Comparison of ENCODE assay signal across 9 mouse cellular contexts in the genomic region with DNA sequence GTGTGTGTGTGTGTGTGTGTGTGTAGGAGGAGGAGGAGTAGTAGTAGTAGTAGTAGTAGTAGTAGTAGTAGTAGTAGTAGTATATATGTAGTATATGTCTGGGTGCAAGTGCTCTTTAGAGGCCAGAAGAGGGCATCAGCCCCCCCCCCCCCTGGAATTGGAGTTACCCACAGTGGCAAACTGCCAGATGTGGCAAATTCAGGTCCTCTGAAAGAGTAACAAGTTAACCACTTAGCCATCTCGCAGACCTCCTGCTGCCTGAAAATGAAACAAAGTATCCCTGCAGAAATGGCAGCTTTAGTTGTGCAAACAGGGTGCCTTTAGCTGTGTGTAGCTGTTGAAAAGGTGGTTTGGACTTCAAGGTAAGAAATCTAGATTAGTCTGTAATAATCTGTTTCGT. TPM values are rescaled to one million over a fixed set of nuclear protein-coding genes. Genes with fewer than 3 reads are reported as not detected.
DNase-seq lines count a peak whose midpoint lies in the region; ATAC-seq and TF ChIP-seq lines count a peak whose summit lies in the region.
"Had no signal": no experiment of that assay in that cellular context is flagged by ENCODE, and none has a peak within 500 bp of the region (broad histone marks: within the 10 kb centered on the region; RNA-seq: fewer than 3 reads in every experiment).

No protein-coding gene starts in this region.

- H3K4me1 ChIP-seq in heart, embryonic 14.5 days (ENCODE audit: control insufficient read depth in 2 of 2, insufficient read depth in 2 of 2, low read length in 2 of 2): peaks cover 7 to 31% of the 10 kb centered on the region in 2 experiments
- H3K4me1 ChIP-seq in heart, adult 2 months (ENCODE audit: control insufficient read depth, insufficient read depth, low read length): peaks cover 4% of the 10 kb centered on the region
- peaks cover 0 to 18% of the 10 kb centered on the region in 2 experiments; a peak in 3 of 4 replicates for H3K4me1 ChIP-seq in MEL (ENCODE audit: control insufficient read depth in 1 of 2, insufficient read depth in 2 of 2, low read length in 2 of 2)
- H3K4me1 ChIP-seq in hindbrain, embryonic 14.5 days (replicated peaks; ENCODE audit: control insufficient read depth, insufficient read depth, low read length): peaks cover 16% of the 10 kb centered on the region
- peaks cover 14% of the 10 kb centered on the region for H3K4me1 ChIP-seq in liver, embryonic 16.5 days (ENCODE audit: control insufficient read depth, low read depth, low read length)

- intact Hi-C loops in heart, adult 2 months (cut with DNase I): no loop called here

- H3K4me3 ChIP-seq in heart, embryonic 14.5 days (ENCODE audit: control insufficient read depth in 1 of 2, insufficient read depth in 1 of 2, low read depth in 1 of 2, low read length in 2 of 2): no peak overlapping the region
- H3K4me3 ChIP-seq in heart, adult 2 months: no peak overlapping the region
- H3K4me3 ChIP-seq in MEL (ENCODE audit: control insufficient read depth in 1 of 2, insufficient read depth in 1 of 2, low read depth in 2 of 2, low read length in 2 of 2): peak overlapping the region; percentile 44 to 88
- no peak overlapping the region for H3K4me3 ChIP-seq in hindbrain, embryonic 14.5 days (replicated peaks; ENCODE audit: low read length)
- peak overlapping the region; percentile 86 for H3K4me3 ChIP-seq in liver, embryonic 16.5 days (ENCODE audit: low read depth, low read length)

- H3K27me3 ChIP-seq in heart, embryonic 14.5 days (ENCODE audit: control insufficient read depth, insufficient read depth, low read length): no peaks in the 10 kb centered on the region
- H3K27me3 ChIP-seq in heart, adult 2 months (ENCODE audit: control insufficient read depth, insufficient read depth, low read length): no peaks in the 10 kb centered on the region
- peaks cover 0 to 1% of the 10 kb centered on the region in 2 experiments; a peak in 1 of 4 replicates for H3K27me3 ChIP-seq in MEL (ENCODE audit: control insufficient read depth in 1 of 2, insufficient read depth in 2 of 2, low read length in 2 of 2)
- H3K27me3 ChIP-seq in hindbrain, embryonic 14.5 days (ENCODE audit: control insufficient read depth, insufficient read depth, low read length): no peaks in the 10 kb centered on the region
- no peaks in the 10 kb centered on the region for H3K27me3 ChIP-seq in liver, embryonic 16.5 days (ENCODE audit: control insufficient read depth, insufficient read depth, low read depth, low read length)

- no peak for TF ChIP-seq CTCF in heart, adult 2 months (IDR thresholded peaks at IDR 0.05)
- TF ChIP-seq CTCF in MEL (IDR thresholded peaks at IDR 0.05 in 2 of 3, conservative IDR thresholded peaks at IDR 0.05 in 1 of 3; ENCODE audit: control insufficient read depth in 1 of 3, insufficient read depth in 1 of 3, low read depth in 2 of 3, low read length in 3 of 3, poor library complexity in 1 of 3, severe bottlenecking in 1 of 3): peak in 1 of 3 experiments; percentile 15; a peak in 2 of 6 replicates

- peak overlapping the region; percentile 87 for H3K4me2 ChIP-seq in heart, embryonic 14.5 days (ENCODE audit: low read length)
- 0 out of 2 replicates have a peak overlapping the region, but pooled peaks have one; percentile 60 for H3K4me2 ChIP-seq in hindbrain, embryonic 14.5 days (replicated peaks)
- peak overlapping the region; percentile 62 for H3K4me2 ChIP-seq in liver, embryonic 16.5 days (ENCODE audit: low read depth, low read length)

- no peak for DNase-seq in heart, adult 2 months
- peak; percentile 52 for DNase-seq in MEL (ENCODE audit: low read depth, low spot score)
- DNase-seq in hindbrain, embryonic 14.5 days (ENCODE audit: low spot score): no peak
- no peak for DNase-seq in spleen, postnatal 36 days (ENCODE audit: low spot score in 2 of 2)
- no peak for DNase-seq in urinary bladder, postnatal 25 days (ENCODE audit: low spot score)
- no peak for DNase-seq in spleen, postnatal 4 days (ENCODE audit: low spot score in 2 of 2)
- DNase-seq: retina, postnatal 1 day had no signal

- no peak for TF ChIP-seq RAD21 in MEL (IDR thresholded peaks at IDR 0.05; ENCODE audit: low read depth, low read length)

- peak overlapping the region in 1 of 2 experiments; percentile 77; a peak in 2 of 4 replicates for H3K27ac ChIP-seq in heart, embryonic 14.5 days (replicated peaks in 1 of 2; ENCODE audit: control insufficient read depth in 1 of 2, insufficient read depth in 1 of 2, low read depth in 2 of 2, low read length in 2 of 2)
- no peak overlapping the region for H3K27ac ChIP-seq in heart, adult 2 months
- peak overlapping the region; percentile 12; the same call in 1 of the 2 replicates for H3K27ac ChIP-seq in MEL (ENCODE audit: control insufficient read depth, low read depth, low read length)
- no peak overlapping the region for H3K27ac ChIP-seq in hindbrain, embryonic 14.5 days
- H3K27ac ChIP-seq in liver, embryonic 16.5 days (ENCODE audit: low read length): peak overlapping the region; percentile 88; the same call in 1 of the 2 replicates

- no peak for ATAC-seq in heart, embryonic 14.5 days (ENCODE audit: insufficient number of reproducible peaks, insufficient read depth, low FRiP score, low read depth)
- no peak for ATAC-seq in hindbrain, embryonic 14.5 days (ENCODE audit: low FRiP score)
- ATAC-seq in liver, embryonic 16.5 days (ENCODE audit: low read depth): no peak

- TF ChIP-seq EP300 in heart, adult 2 months (IDR thresholded peaks at IDR 0.05; ENCODE audit: insufficient read depth, low read depth, low read length): no peak
- no peak for TF ChIP-seq EP300 in MEL (IDR thresholded peaks at IDR 0.05; ENCODE audit: low read depth in 1 of 2, low read length in 2 of 2)

- no peaks in the 10 kb centered on the region for H3K79me2 ChIP-seq in heart, adult 2 months (replicated peaks; ENCODE audit: control insufficient read depth, insufficient read depth, low read length)
- peaks cover 63% of the 10 kb centered on the region for H3K79me2 ChIP-seq in MEL (ENCODE audit: control insufficient read depth, insufficient read depth, low read length, poor library complexity)

- H3K9me3 ChIP-seq in heart, embryonic 14.5 days (ENCODE audit: control insufficient read depth, low read length): no peaks in the 10 kb centered on the region
- H3K9me3 ChIP-seq in MEL (replicated peaks; ENCODE audit: insufficient read depth, low read length): no peaks in the 10 kb centered on the region
- no peaks in the 10 kb centered on the region for H3K9me3 ChIP-seq in hindbrain, embryonic 14.5 days (ENCODE audit: control insufficient read depth, low read length)
- no peaks in the 10 kb centered on the region for H3K9me3 ChIP-seq in liver, embryonic 16.5 days (replicated peaks; ENCODE audit: control insufficient read depth, low read length)

- 57% methylated on average over 2 of the region's 2 CpGs for WGBS in heart, embryonic 14.5 days
- WGBS in heart, adult 2 months: 67% methylated on average over 2 of the region's 2 CpGs
- 77% methylated on average over 2 of the region's 2 CpGs for WGBS in hindbrain, embryonic 14.5 days
- 46% methylated on average over 2 of the region's 2 CpGs for WGBS in liver, embryonic 16.5 days (ENCODE audit: insufficient replicate concordance)

- H3K9ac ChIP-seq in heart, embryonic 14.5 days (ENCODE audit: low read length): no peak overlapping the region
- no peak overlapping the region for H3K9ac ChIP-seq in heart, adult 2 months (ENCODE audit: low read depth, low read length)
- H3K9ac ChIP-seq in MEL (ENCODE audit: control insufficient read depth, low read depth, low read length, poor library complexity, severe bottlenecking): peak overlapping the region; percentile 56
- H3K9ac ChIP-seq in hindbrain, embryonic 14.5 days: no peak overlapping the region
- H3K9ac ChIP-seq in liver, embryonic 16.5 days (ENCODE audit: low read depth, low read length): no peak overlapping the region; the same call in 1 of the 2 replicates

- no peaks in the 10 kb centered on the region for H3K36me3 ChIP-seq in heart, embryonic 14.5 days (ENCODE audit: control insufficient read depth, insufficient read depth, low read length)
- H3K36me3 ChIP-seq in heart, adult 2 months (ENCODE audit: control insufficient read depth, insufficient read depth, low read length): no peaks in the 10 kb centered on the region
- peaks cover 10 to 11% of the 10 kb centered on the region in 2 experiments; a peak in 3 of 4 replicates for H3K36me3 ChIP-seq in MEL (ENCODE audit: control insufficient read depth in 1 of 2, insufficient read depth in 2 of 2, low read length in 2 of 2)
- H3K36me3 ChIP-seq in hindbrain, embryonic 14.5 days (replicated peaks; ENCODE audit: control insufficient read depth, insufficient read depth): no peaks in the 10 kb centered on the region
- H3K36me3 ChIP-seq in liver, embryonic 16.5 days (ENCODE audit: control insufficient read depth, insufficient read depth): no peaks in the 10 kb centered on the region

- TF ChIP-seq POLR2A in heart, adult 2 months (IDR thresholded peaks at IDR 0.05; ENCODE audit: insufficient read depth, low read depth, low read length): no peak
- no peak for TF ChIP-seq POLR2A in MEL (IDR thresholded peaks at IDR 0.05; ENCODE audit: control insufficient read depth in 1 of 2, insufficient read depth in 1 of 2, low read depth in 1 of 2, low read length in 2 of 2, poor library complexity in 1 of 2)

TF ChIP-seq in MEL, 35 proteins besides CTCF, POLR2A, EP300 and RAD21 (continues in another document):
- no peak for TF ChIP-seq SMC3 (IDR thresholded peaks at IDR 0.05; ENCODE audit: low read depth, low read length)
- TF ChIP-seq CHD2 (IDR thresholded peaks at IDR 0.05; ENCODE audit: low read length): no peak
- TF ChIP-seq ETS1 (IDR thresholded peaks at IDR 0.05; ENCODE audit: low read depth, low read length): no peak

RNA-seq across cellular contexts. Expression of gene Sfxn1, which starts 1.8 kb away (rescaled TPM):
- 25.1 and 26.7 TPM in 2 replicates for polyA plus RNA-seq in heart, embryonic 14.5 days (2014; fragmentation: Nextera tagmentation; extraction: Ambion mirVana)
- 1 to 10 TPM; 8.1 to 8.5 TPM for total RNA-seq in heart, adult 2 months (2021)
- 6.8 and 7.9 TPM in 2 replicates for polyA plus RNA-seq in heart, adult 2 months (2012; rRNA removed)
- 42.8 and 47.9 TPM in 2 replicates for total RNA-seq in MEL (2012; rRNA removed)
- polyA plus RNA-seq in MEL (2012; ENCODE audit: insufficient read depth in 1 of 2, insufficient read length in 2 of 2, low read depth in 1 of 2, low replicate concordance in 2 of 2, missing spikeins in 1 of 2): 10 to 100 TPM in 1 of 2 experiments, not detected in 1; 74.6 TPM
- 89.2 and 92.6 TPM in 2 replicates for polyA plus RNA-seq in hindbrain, embryonic 14.5 days (2014; fragmentation: Nextera tagmentation; extraction: Ambion mirVana)
- 53.5 and 54.0 TPM in 2 replicates for polyA plus RNA-seq in liver, embryonic 16.5 days (2015; fragmentation: Nextera tagmentation; extraction: Ambion mirVana)

RNA-seq across cellular contexts. Expression of gene Drd1, which starts 18.0 kb away (rescaled TPM):
- polyA plus RNA-seq in heart, embryonic 14.5 days (2014; fragmentation: Nextera tagmentation; extraction: Ambion mirVana): 0.20 TPM in 1 of 2 replicates, not detected in the other
- under 1 TPM; 0.05 to 0.30 TPM for total RNA-seq in heart, adult 2 months (2021)
- 0.12 and 0.27 TPM in 2 replicates for polyA plus RNA-seq in heart, adult 2 months (2012; rRNA removed)
- total RNA-seq in MEL (2012; rRNA removed): not detected in 2 replicates
- polyA plus RNA-seq in MEL (2012; ENCODE audit: insufficient read depth in 1 of 2, insufficient read length in 2 of 2, low read depth in 1 of 2, low replicate concordance in 2 of 2, missing spikeins in 1 of 2): not detected
- 1.3 and 1.6 TPM in 2 replicates for polyA plus RNA-seq in hindbrain, embryonic 14.5 days (2014; fragmentation: Nextera tagmentation; extraction: Ambion mirVana)
- not detected in 2 replicates for polyA plus RNA-seq in liver, embryonic 16.5 days (2015; fragmentation: Nextera tagmentation; extraction: Ambion mirVana)

Comparison
In these comparisons a context has a peak if more than half of its experiments do, and no peak if none do; other contexts are left out.
1. H3K27ac ChIP-seq: peak in MEL (single experiment) and liver, embryonic 16.5 days (single experiment); none in heart, adult 2 months (single experiment) and hindbrain, embryonic 14.5 days (single experiment).
2. H3K4me3 ChIP-seq: peak in MEL (2 of 2) and liver, embryonic 16.5 days (single experiment); none in heart, embryonic 14.5 days (0 of 2), heart, adult 2 months (single experiment) and hindbrain, embryonic 14.5 days (single experiment).
3. Peak in every context shown above with its lines, with median percentiles within 50 percentile points of each other: H3K4me2 ChIP-seq.